Mouse (Mus musculus) neural tube, embryonic 10.5 days (tissue): ENCODE data around the gene Arl6.

Source experiments
- DNase-seq: peaks from one replicate; pipeline ENCODE4 v3.0.0-alpha.2; 2017; ENCODE audit warnings: low spot score; ENCODE audit errors: extremely low spot score

Gene Arl6

GRCm38 (mm10) chr16:59587816-59588215 is 51.4 kb downstream of the Arl6 start:
- no peak for DNase-seq

GRCm38 (mm10) chr16:59586911-59587310 is 52.3 kb downstream of the Arl6 start:
- no peak for DNase-seq

GRCm38 (mm10) chr16:59586276-59586675 is 52.9 kb downstream of the Arl6 start:
- DNase-seq = no peak

- DNase-seq = no peak
Measured at GRCm38 (mm10) chr16:59585706-59586244, 53.4 kb downstream of the Arl6 start.

GRCm38 (mm10) chr16:59583515-59583914 is 55.7 kb downstream of the Arl6 start:
- DNase-seq = no peak

- DNase-seq = no peak
Measured at GRCm38 (mm10) chr16:59579237-59579636, 60.0 kb downstream of the Arl6 start.

- no peak for DNase-seq
Measured at GRCm38 (mm10) chr16:59573961-59574360, 65.2 kb downstream of the Arl6 start.

GRCm38 (mm10) chr16:59572685-59573084 is 66.5 kb downstream of the Arl6 start:
- DNase-seq = no peak

GRCm38 (mm10) chr16:59570807-59571206 is 68.4 kb downstream of the Arl6 start:
- no peak for DNase-seq

GRCm38 (mm10) chr16:59569837-59570236 is 69.4 kb downstream of the Arl6 start:
- no peak for DNase-seq

GRCm38 (mm10) chr16:59567721-59568381 is 71.3 kb downstream of the Arl6 start:
- no peak for DNase-seq

GRCm38 (mm10) chr16:59566437-59566836 is 72.8 kb downstream of the Arl6 start:
- no peak for DNase-seq

GRCm38 (mm10) chr16:59565631-59566030 is 73.6 kb downstream of the Arl6 start:
- DNase-seq = no peak

- DNase-seq = no peak
Measured at GRCm38 (mm10) chr16:59564025-59564424, 75.2 kb downstream of the Arl6 start.
